Mouse (Mus musculus): Measurements from ENCODE around the gene Naa60. TPM values are rescaled to one million over a fixed set of nuclear protein-coding genes. Genes with fewer than 3 reads are reported as not detected.

Gene Naa60
- 53.7 and 64.5 TPM in 2 replicates for polyA plus RNA-seq (2012; rRNA removed)

GRCm38 (mm10) chr16:3872216-3873047, at the start of gene Naa60:
Naa60 (plus strand) TSS chr16:3872375.

DNA sequence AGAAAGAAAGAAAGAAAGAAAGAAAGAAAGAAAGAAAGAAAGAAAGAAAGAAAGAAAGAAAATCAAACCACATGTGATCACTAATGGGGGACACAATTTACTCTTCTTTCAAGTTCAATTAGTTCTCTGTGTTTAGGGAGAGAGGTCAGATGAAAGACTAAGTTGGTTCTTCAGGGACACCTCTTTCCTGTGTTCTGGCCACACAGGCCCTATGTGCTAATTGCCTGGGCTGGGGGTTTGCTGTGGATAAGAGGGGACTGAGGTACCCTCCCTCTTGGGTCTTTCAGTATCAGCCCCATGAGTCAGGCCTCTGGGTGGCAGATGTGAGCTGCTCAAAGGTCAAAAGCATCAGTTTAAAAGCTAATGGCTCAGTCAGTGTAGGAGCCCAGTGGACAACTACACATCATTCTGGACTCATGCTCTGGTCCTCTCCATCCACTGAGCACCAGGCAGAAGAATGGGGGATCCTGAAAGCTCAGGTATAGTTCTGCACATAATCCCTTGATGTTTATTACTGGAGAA, 41.5 kb upstream of the Naa60 start, which contains the start of gene Olfr15:
Olfr15 (plus strand) TSS at position 291 of the 522 bp plus-strand sequence.

DNA sequence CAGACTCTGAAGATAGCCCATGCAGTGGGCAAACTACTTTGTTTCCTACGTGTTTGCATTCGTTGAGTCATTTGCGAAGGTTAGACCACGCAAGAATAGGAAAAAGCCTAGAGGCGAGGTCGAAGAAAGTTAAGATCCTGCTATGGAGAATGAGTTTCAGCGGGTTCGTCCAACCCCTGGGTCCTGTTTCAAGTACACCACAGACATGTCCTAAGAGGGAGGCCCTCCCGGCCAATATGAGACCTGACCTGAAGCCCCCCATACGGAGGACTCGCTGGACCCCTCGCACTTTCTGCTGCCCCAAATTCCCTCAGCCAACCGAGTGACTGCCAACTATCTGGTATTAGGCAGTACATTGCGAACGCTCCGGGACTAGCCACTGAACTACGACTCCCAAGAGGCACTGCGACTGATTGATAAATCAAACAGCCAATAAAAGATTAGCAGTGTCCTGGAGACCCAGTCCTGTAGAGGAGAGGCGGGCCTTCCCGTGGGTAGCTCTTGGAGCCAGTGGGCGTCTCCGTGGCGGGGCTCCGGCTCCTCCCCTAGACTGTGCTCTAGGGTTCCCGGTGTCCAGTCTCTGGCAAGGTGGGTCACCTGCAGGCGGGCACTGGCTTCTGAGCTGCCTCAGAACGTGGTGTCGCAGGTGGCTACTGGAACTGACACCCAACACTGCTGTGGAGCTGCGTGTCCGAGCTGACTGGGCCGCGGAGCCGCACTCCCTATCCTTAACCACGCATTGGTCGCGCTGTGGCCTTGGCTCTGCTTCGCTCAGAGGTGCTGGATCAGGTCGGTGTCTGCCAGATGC, 25.3 kb upstream of the Naa60 start, which contains the start of gene Zfp174:
Zfp174 (plus strand) TSS at position 558 of the 808 bp plus-strand sequence.

GRCm38 (mm10) chr16:3884201-3885064, 12.3 kb downstream of the Naa60 start, which contains the start of the genes Zfp597 and Gm20695:
Zfp597 (minus strand) TSS chr16:3884561.
Gm20695 (plus strand) TSS chr16:3884648.

GRCm38 (mm10) chr16:3908537-3909111, 36.4 kb downstream of the Naa60 start, which contains the start of the genes 1700037C18Rik and Cluap1:
1700037C18Rik (minus strand) TSS chr16:3908689.
Cluap1 (plus strand) TSS chr16:3908801.

Other genes with a start within 250 kb of the Naa60 start
- 0.33 and 0.47 TPM in 2 replicates for gene Mefv, start 154.3 kb upstream of the Naa60 start, polyA plus RNA-seq (2012; rRNA removed)
- 7.2 and 8.4 TPM in 2 replicates for gene Zfp263, start 128.3 kb upstream of the Naa60 start, polyA plus RNA-seq (2012; rRNA removed)
- not detected in 2 replicates for gene Olfr15, start 41.5 kb upstream of the Naa60 start, polyA plus RNA-seq (2012; rRNA removed)
- gene Zfp174, start 25.1 kb upstream of the Naa60 start, polyA plus RNA-seq (2012; rRNA removed): 0.79 and 0.84 TPM in 2 replicates
- 1.6 and 1.9 TPM in 2 replicates for gene Zfp597, start 12.2 kb downstream of the Naa60 start, polyA plus RNA-seq (2012; rRNA removed)
- not detected in 2 replicates for gene Gm20695, start 12.3 kb downstream of the Naa60 start, polyA plus RNA-seq (2012; rRNA removed)
- 9.4 and 11.5 TPM in 2 replicates for gene 1700037C18Rik, start 36.3 kb downstream of the Naa60 start, polyA plus RNA-seq (2012; rRNA removed)
- gene Cluap1, start 36.4 kb downstream of the Naa60 start, polyA plus RNA-seq (2012; rRNA removed): 3.0 and 4.4 TPM in 2 replicates
- 2.4 and 2.5 TPM in 2 replicates for gene Nlrc3, start 104.3 kb downstream of the Naa60 start, polyA plus RNA-seq (2012; rRNA removed)
- 11.6 and 13.4 TPM in 2 replicates for gene Slx4, start 131.4 kb downstream of the Naa60 start, polyA plus RNA-seq (2012; rRNA removed)
- not detected in 2 replicates for gene Dnase1, start 164.6 kb downstream of the Naa60 start, polyA plus RNA-seq (2012; rRNA removed)
- gene Trap1, start 205.5 kb downstream of the Naa60 start, polyA plus RNA-seq (2012; rRNA removed): 63.3 and 78.2 TPM in 2 replicates